Mouse (Mus musculus) left cerebral cortex, postnatal 14 days (tissue): ENCODE data around the gene Diaph2. TPM values are rescaled to one million over a fixed set of nuclear protein-coding genes. Genes with fewer than 3 reads are reported as not detected.
"Not testable (repeated sequence)": the region's sequence is repeated elsewhere in the genome, so short reads cannot be mapped to it uniquely, and the experiment has no call there.

Experiments used
- DNase-seq, 2 experiments: peaks; one replicate each; pipeline ENCODE4 v3.0.0; 2021 to 2022; ENCODE audit warnings: low spot score in 2 of 2, mixed read lengths in 1 of 2
- intact Hi-C: fragments of 180-260 bp; cut with DNase I; formaldehyde crosslinking; loops from one replicate; pipeline ENCODE4 v1.15.1; 2025
- total RNA-seq, 2 experiments: library from RNA; stranded (reverse); gene quantifications; 2 replicates each; pipeline ENCODE4 v1.2.3; 2021

Diaph2 gene
- total RNA-seq, 2 experiments from 2014 or later, result 16.8 to 19.2 TPM

DNA sequence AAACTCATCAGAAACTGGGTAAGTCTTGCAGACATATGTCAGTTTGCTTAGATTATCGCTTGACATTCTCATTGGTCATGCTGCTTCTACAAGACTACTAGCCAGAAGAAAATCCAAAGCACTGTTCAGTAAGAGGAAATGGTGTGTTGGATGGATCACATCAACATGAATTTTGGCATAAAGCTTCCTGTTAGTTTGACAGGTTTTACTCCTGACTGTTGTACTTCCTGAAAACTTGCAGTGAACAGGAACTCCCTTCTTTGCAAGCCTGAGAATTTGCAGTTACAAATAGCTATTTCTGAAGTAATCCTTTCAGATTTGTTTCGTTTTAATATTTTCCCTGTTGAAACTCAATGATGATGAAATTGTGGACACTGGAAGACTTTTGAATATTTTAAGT, 32.3 kb downstream of the Diaph2 start:
- intact Hi-C loops, result no loop called here
- DNase-seq, result no peak

DNA sequence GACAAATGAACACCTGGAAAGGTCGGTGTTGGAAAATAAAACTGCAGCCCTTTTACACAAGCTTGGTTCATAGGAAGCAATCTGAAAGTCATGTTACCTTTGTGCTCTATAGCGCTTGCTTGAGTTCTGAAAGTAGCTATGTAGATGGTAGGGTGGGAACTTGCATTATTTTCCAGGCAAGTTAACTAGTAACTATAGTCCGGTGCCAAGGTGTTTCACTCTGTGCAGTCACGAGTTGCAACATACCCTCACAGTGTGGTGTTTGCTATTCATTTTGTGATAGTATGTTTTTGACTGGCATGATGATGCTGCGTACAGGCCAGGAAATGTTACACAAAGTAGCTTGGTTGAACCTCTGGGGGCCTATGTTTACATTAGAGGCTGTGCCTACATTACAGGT, 34.5 kb downstream of the Diaph2 start:
- no peak for DNase-seq
- intact Hi-C loops, result no loop called here

DNA sequence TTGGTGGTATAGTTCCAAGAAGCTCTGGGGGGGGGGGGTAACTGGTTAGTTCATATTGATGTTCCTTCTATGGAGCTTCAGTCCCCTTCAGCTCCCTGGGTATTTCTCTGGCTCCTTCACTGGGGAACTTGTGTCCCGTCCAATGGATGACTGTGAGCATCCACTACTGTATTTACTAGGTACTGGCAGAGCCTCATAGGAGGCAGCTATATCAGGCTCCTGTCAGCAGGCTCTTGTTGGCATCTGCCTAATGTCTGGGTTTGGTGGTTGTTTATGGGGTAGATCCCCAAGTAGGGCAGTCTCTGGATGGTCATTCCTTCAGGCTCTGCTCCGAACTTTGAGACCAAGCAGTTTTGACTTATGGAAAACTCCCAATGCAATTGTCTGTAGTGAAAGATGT, 50.4 kb downstream of the Diaph2 start:
- DNase-seq, intact Hi-C loops: not testable (repeated sequence)

- intact Hi-C loops, result no loop called here
- peak in 1 of 2 experiments; percentile 20 for DNase-seq
Observed at GRCm38 (mm10) chrX:129831903-129832302, 82.4 kb downstream of the Diaph2 start.

- no peak for DNase-seq
- intact Hi-C loops, result no loop called here
Observed at GRCm38 (mm10) chrX:129833887-129834286, 84.3 kb downstream of the Diaph2 start.

DNA sequence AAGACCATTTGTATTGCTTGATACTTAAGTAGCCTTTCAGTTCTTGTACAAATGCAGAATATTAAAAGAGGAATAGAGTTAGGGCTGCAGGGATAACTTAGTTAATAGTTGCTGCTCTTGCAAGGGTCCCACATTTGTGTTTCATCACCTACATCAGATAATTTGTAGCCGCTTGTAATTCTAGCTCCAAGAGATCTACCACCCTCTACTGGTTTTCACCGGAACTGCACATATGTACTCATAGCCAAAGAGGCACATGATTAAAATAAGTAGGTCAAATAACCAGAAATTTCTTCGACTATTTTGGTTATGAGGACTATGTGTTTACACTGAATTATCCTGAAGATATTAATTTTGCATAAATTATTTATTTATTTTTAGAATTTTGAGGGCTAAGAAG, 134.9 kb downstream of the Diaph2 start:
- intact Hi-C loops, result no loop called here
- peak; percentile 5 to 22 for DNase-seq

GRCm38 (mm10) chrX:129925806-129926205, 176.3 kb downstream of the Diaph2 start:
- DNase-seq, result no peak
- intact Hi-C loops, result no loop called here

DNA sequence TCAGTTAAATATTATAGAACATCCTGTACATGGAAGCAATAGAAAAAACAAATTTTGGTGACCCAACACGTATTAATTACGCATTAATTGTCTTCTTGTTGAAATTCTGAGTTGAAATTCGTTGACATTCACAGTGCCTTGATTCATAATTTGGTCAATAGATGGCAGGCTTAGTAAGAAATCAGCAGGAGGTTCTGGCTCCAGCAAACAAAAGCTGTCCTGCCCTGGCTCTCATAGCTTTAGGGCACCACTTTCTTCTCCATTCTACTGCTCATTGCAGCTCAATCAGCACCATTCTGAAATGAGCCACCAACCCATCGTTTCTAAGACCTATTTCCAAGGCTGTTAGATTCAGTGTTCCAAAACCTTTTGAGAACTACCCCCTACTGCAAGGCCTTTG, 225.3 kb downstream of the Diaph2 start:
- no peak for DNase-seq

GRCm38 (mm10) chrX:130008210-130008609, 258.7 kb downstream of the Diaph2 start:
- no peak for DNase-seq
- intact Hi-C loops, result no loop called here

More for the DNA sequence above, 225.3 kb downstream of the Diaph2 start:
- intact Hi-C loops, result no loop called here

DNA sequence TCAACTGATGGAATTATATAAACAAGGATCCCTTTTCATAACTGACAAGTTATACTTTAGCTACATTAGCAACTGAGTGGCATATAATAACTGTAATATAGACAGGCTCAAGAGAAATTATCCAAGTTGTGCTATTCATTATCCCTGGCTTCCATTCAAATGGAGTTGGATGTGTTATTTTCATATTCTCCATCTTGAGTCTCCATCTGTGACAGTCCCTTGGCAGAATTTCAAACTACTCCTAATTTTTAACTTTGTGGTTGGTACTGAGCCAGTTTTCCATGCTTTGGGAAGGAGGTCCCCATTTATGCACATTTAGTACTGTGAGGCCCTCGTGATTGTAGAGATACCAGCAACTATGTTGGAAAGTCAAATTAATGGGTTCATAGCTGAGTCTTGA, 270.2 kb downstream of the Diaph2 start:
- no peak for DNase-seq

DNA sequence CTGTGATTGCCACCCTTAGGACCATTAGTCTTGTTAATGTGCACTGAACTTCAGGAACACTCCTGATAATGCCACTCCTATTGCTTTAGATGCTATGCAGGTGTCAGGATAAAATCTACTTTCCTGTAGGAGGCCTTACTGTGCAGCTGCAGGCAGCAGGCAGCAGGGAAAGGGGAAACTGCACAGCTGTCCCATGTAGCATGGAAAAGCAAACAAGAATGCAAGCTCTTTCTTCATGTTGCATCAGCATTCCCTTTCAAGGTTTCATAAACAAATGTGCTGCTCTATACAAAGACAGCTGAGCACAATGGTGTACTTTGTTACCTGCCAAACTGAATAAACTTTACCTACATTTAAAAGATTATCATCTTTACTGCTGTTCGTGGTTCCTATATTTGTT, 295.0 kb downstream of the Diaph2 start:
- DNase-seq, result no peak
- intact Hi-C loops, result no loop called here

More for the DNA sequence above, 270.2 kb downstream of the Diaph2 start:
- intact Hi-C loops, result no loop called here

- no peak for DNase-seq
- intact Hi-C loops, result no loop called here
Observed at GRCm38 (mm10) chrX:130149216-130149615, 399.7 kb downstream of the Diaph2 start.

GRCm38 (mm10) chrX:130152164-130152563, 402.6 kb downstream of the Diaph2 start:
- no peak for DNase-seq
- intact Hi-C loops, result no loop called here

- intact Hi-C loops, result no loop called here
- DNase-seq, result no peak
Observed at GRCm38 (mm10) chrX:130173126-130173525, 423.6 kb downstream of the Diaph2 start.

GRCm38 (mm10) chrX:130187891-130188290, 438.3 kb downstream of the Diaph2 start:
- DNase-seq, result no peak
- intact Hi-C loops, result no loop called here

DNA sequence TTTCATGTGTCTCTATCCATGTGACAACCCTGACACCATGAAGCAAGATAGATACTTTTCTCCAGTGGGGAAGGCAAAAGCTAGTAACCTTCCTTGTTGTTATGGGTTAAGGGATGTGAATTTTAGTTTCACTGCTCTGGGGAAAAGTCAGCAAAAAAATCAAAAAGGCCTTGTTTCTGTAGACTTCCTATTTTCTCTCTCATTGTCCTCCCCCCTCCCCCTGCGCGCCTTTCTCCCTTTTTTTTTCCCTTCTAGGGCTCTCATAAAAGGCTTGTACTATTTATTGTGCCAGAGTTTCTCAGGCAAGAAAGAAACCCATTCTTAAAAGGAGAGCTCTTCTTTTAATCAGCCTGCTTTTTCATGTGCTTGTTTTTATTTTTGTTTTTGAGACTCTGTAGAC, 438.9 kb downstream of the Diaph2 start:
- intact Hi-C loops, result no loop called here
- DNase-seq, result no peak

- DNase-seq, result no peak
- intact Hi-C loops, result no loop called here
Observed at GRCm38 (mm10) chrX:130189250-130189649, 439.7 kb downstream of the Diaph2 start.

DNA sequence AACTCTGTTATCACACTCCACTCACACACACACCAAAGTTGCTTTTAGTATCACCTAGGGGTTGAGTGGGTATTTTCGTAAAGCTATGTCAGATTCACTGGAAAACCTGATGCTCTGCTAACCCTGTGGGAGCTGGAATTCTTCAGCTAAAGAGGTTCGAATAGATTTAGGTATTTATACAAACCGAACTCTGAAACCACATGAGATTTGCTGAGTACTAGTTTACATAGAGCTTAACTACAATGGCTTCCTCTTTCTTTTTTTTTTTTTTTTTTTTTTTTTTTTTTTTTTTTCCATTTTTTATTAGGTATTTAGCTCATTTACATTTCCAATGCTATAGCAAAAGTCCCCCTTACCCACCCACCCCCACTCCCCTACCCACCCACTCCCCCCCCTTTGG, 447.9 kb downstream of the Diaph2 start:
- DNase-seq, intact Hi-C loops: not testable (repeated sequence)

GRCm38 (mm10) chrX:130205243-130205642, 455.7 kb downstream of the Diaph2 start:
- no peak for DNase-seq
- intact Hi-C loops, result no loop called here

DNA sequence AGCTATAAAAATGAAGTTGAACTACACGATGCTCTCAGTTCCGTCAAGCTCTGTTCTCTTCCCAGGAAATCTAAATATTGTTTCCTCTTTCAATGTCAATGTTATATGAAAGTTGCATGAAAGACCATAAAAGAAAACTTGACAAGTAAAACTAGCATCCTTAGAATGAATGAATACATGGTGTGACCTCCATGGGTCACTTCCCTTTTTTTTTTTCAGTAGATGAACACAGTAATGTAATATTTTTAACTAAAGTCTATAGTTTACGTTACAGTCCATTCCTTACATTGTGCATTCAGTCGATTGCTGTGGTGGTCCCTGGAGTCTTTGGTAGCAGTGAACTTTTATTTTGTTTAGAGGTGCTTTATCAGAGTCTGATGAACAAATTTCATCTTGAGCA, 462.7 kb downstream of the Diaph2 start:
- DNase-seq, result no peak
- intact Hi-C loops, result no loop called here

DNA sequence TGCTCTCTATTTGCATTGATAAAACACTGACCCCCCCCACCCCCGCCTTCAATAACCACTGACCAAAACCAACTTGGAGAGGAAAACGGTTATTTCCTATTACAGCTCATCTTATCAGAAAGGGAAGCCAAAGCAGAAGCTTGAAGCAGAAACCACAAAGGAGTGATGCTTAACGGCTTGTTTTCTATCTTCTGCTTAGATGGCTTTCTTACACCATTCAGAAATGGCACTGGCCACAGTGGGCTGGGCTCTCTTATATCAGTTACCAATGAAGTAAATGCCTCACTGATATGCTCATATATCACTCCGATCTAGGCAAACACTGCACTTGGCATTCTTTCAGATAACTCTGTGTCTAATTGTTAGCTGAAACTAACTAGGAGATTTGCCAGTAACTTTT, 463.2 kb downstream of the Diaph2 start:
- no peak for DNase-seq
- intact Hi-C loops, result no loop called here

DNA sequence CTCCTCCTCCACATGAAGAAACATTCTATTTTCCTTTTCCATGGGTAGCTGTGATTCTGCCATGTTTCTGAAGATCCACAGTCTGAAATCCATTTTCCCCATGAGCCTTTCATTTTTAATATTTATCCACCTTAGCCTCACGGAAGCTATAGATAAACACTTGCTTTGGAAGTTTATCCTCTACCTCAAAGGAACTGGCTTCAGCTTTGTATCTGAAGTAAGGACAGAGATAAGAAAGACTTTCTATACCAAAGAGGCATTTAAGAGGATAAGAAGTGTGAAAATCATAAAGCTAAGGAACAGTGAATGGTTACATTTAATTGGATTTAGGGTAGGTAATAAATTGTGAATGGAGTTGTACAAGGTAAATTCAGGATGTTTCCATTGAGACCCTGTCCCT, 480.5 kb downstream of the Diaph2 start:
- no peak for DNase-seq
- intact Hi-C loops, result no loop called here
